Mouse (Mus musculus): ENCODE measurements around the gene Pax2. TPM values are rescaled to one million over a fixed set of nuclear protein-coding genes. Genes with fewer than 3 reads are reported as not detected.

Gene Pax2
- total and polyA plus RNA-seq, 3 experiments: not detected

DNA sequence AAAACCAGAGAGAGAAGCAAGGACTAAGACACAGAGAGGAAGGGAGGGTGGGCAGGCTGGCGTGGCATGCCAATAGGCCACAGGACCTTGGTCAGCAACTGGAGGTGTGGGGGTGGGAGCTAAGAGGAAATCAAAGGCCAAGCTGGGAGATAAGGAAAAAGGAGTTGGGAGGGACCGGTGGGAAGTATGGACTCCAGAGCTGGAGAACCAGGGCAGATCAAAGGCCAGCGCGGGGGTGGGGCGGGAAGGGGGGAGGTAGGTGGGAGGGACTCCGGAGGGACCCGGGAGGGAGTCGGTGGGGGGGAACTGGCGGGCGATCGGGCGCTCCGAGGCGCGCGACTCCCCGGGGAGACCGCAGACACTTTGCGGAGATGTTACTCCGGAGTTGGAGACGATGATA lies 21.7 kb upstream of the Pax2 start:
- Histone ChIP-seq H3K9me3 (replicated peaks; ENCODE audit: insufficient read depth, low read length) (no peaks in the 10 kb centered on the region), H3K9ac (ENCODE audit: control insufficient read depth, low read depth, low read length, poor library complexity, severe bottlenecking) (no peak overlapping the region), H3K4me3 (ENCODE audit: control insufficient read depth in 1 of 2, insufficient read depth in 1 of 2, low read depth in 2 of 2, low read length in 2 of 2) (no peak overlapping the region), H3K27ac (ENCODE audit: control insufficient read depth, low read depth, low read length) (no peak overlapping the region), H3K27me3 (ENCODE audit: control insufficient read depth in 1 of 2, insufficient read depth in 2 of 2, low read length in 2 of 2) (no peaks in the 10 kb centered on the region), H3K36me3 (ENCODE audit: control insufficient read depth in 1 of 2, insufficient read depth in 2 of 2, low read length in 2 of 2) (no peaks in the 10 kb centered on the region), H3K79me2 (ENCODE audit: control insufficient read depth, insufficient read depth, low read length, poor library complexity) (no peaks in the 10 kb centered on the region), H3K4me1 (ENCODE audit: control insufficient read depth in 1 of 2, insufficient read depth in 2 of 2, low read length in 2 of 2) (no peaks in the 10 kb centered on the region)
- no peak for DNase-seq (ENCODE audit: low read depth, low spot score)
- TF ChIP-seq SMC3 (IDR thresholded peaks at IDR 0.05; ENCODE audit: low read depth, low read length): no peak
- TF ChIP-seq MYB (IDR thresholded peaks at IDR 0.05; ENCODE audit: low read depth, low read length): no peak
- TF ChIP-seq ZC3H11A (IDR thresholded peaks at IDR 0.05; ENCODE audit: low read depth, low read length): no peak
- TF ChIP-seq KAT2A (conservative IDR thresholded peaks at IDR 0.05; ENCODE audit: low read depth, low read length): no peak
- TF ChIP-seq JUND (IDR thresholded peaks at IDR 0.05; ENCODE audit: low read depth, low read length): no peak
- no peak for TF ChIP-seq TAL1 (IDR thresholded peaks at IDR 0.05; ENCODE audit: low read length)
- no peak for TF ChIP-seq POLR2A (IDR thresholded peaks at IDR 0.05; ENCODE audit: control insufficient read depth in 1 of 2, insufficient read depth in 1 of 2, low read depth in 1 of 2, low read length in 2 of 2, poor library complexity in 1 of 2)

DNA sequence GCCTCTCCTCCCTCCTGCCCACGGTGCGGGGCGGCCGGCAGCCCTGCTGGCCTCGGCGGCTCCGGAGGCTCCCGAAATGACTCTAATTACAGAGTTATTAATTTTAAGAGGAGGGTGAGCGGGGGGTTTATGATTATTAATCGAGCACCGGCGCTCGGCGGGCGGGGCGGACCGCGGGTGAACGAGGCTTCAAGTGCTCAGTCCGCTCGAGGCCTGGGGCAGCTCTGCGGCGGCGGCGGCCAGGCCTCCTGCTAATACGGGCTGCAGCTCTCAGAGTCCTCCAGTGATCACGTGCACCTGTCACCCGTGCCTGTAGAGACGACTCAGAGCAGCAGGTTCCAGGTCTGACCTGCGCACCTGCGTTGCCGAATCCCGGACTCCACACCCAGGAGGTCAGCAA lies 21.2 kb upstream of the Pax2 start:
- TF ChIP-seq UBTF (IDR thresholded peaks at IDR 0.05; ENCODE audit: borderline replicate concordance, insufficient read depth, low read depth, low read length) (no peak), USF2 (IDR thresholded peaks at IDR 0.05; ENCODE audit: borderline replicate concordance in 1 of 2, insufficient read depth in 1 of 2, low read depth in 1 of 2, low read length in 2 of 2) (no peak), CHD1 (IDR thresholded peaks at IDR 0.05; ENCODE audit: low read depth, low read length) (no peak), RAD21 (IDR thresholded peaks at IDR 0.05; ENCODE audit: low read depth, low read length) (no peak), MYB (IDR thresholded peaks at IDR 0.05; ENCODE audit: low read depth, low read length) (no peak), ZC3H11A (IDR thresholded peaks at IDR 0.05; ENCODE audit: low read depth, low read length) (no peak)
- Histone ChIP-seq H3K9ac (ENCODE audit: control insufficient read depth, low read depth, low read length, poor library complexity, severe bottlenecking) (no peak overlapping the region), H3K36me3 (ENCODE audit: control insufficient read depth in 1 of 2, insufficient read depth in 2 of 2, low read length in 2 of 2) (no peaks in the 10 kb centered on the region), H3K4me3 (ENCODE audit: control insufficient read depth in 1 of 2, insufficient read depth in 1 of 2, low read depth in 2 of 2, low read length in 2 of 2) (no peak overlapping the region), H3K4me1 (ENCODE audit: control insufficient read depth in 1 of 2, insufficient read depth in 2 of 2, low read length in 2 of 2) (no peaks in the 10 kb centered on the region), H3K9me3 (replicated peaks; ENCODE audit: insufficient read depth, low read length) (no peaks in the 10 kb centered on the region), H3K79me2 (ENCODE audit: control insufficient read depth, insufficient read depth, low read length, poor library complexity) (no peaks in the 10 kb centered on the region), H3K27me3 (ENCODE audit: control insufficient read depth in 1 of 2, insufficient read depth in 2 of 2, low read length in 2 of 2) (no peaks in the 10 kb centered on the region), H3K27ac (ENCODE audit: control insufficient read depth, low read depth, low read length) (no peak overlapping the region)
- DNase-seq (ENCODE audit: low read depth, low spot score): no peak

DNA sequence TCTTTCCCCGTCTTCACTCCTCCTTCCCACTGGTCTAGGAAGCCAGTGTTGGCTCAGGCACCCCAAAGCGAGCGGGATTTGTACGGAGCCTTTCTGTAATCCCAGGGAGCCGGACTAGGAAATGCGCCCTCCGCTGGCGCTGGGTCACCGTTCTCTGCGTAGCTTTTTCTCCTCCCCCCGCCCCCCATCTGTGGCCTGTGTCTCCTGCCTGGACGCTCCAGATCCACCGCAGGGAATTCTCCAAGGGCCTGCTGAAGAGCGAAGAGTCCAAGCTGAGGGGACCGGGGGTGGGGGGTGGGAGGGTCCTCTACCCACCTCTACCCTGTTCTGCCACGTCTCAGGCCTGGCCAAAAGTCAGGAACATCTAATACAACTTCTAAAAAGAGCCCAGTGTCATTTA lies 15.5 kb upstream of the Pax2 start:
- TF ChIP-seq E2F4 (IDR thresholded peaks at IDR 0.05; ENCODE audit: borderline replicate concordance, low read depth, low read length) (no peak), TAL1 (IDR thresholded peaks at IDR 0.05; ENCODE audit: low read length) (no peak), JUND (IDR thresholded peaks at IDR 0.05; ENCODE audit: low read depth, low read length) (no peak), ETS1 (IDR thresholded peaks at IDR 0.05; ENCODE audit: low read depth, low read length) (no peak), ELF1 (IDR thresholded peaks at IDR 0.05; ENCODE audit: low read depth, low read length) (no peak), CHD1 (IDR thresholded peaks at IDR 0.05; ENCODE audit: low read depth, low read length) (no peak), HCFC1 (IDR thresholded peaks at IDR 0.05; ENCODE audit: low read depth, low read length) (no peak), GABPA (IDR thresholded peaks at IDR 0.05; ENCODE audit: low read depth, low read length) (no peak), GATA1 (IDR thresholded peaks at IDR 0.05; ENCODE audit: low read depth, low read length) (no peak), MAZ (IDR thresholded peaks at IDR 0.05; ENCODE audit: low read depth, low read length) (no peak)
- Histone ChIP-seq H3K4me1 (ENCODE audit: control insufficient read depth in 1 of 2, insufficient read depth in 2 of 2, low read length in 2 of 2) (no peaks in the 10 kb centered on the region), H3K27ac (ENCODE audit: control insufficient read depth, low read depth, low read length) (no peak overlapping the region), H3K9me3 (replicated peaks; ENCODE audit: insufficient read depth, low read length) (no peaks in the 10 kb centered on the region), H3K79me2 (ENCODE audit: control insufficient read depth, insufficient read depth, low read length, poor library complexity) (no peaks in the 10 kb centered on the region), H3K4me3 (ENCODE audit: control insufficient read depth in 1 of 2, insufficient read depth in 1 of 2, low read depth in 2 of 2, low read length in 2 of 2) (no peak overlapping the region), H3K27me3 (ENCODE audit: control insufficient read depth in 1 of 2, insufficient read depth in 2 of 2, low read length in 2 of 2) (no peaks in the 10 kb centered on the region), H3K36me3 (ENCODE audit: control insufficient read depth in 1 of 2, insufficient read depth in 2 of 2, low read length in 2 of 2) (no peaks in the 10 kb centered on the region), H3K9ac (ENCODE audit: control insufficient read depth, low read depth, low read length, poor library complexity, severe bottlenecking) (no peak overlapping the region)
- no peak for DNase-seq (ENCODE audit: low read depth, low spot score)
